Mouse (Mus musculus): ENCODE measurements at regions not wholly inside any gene's neighbourhood (a gene's known extent, or its start where the extent isn't known, plus 50 kb on each side); places are given as distances from the start of the nearest gene placed in this dataset.

DNA sequence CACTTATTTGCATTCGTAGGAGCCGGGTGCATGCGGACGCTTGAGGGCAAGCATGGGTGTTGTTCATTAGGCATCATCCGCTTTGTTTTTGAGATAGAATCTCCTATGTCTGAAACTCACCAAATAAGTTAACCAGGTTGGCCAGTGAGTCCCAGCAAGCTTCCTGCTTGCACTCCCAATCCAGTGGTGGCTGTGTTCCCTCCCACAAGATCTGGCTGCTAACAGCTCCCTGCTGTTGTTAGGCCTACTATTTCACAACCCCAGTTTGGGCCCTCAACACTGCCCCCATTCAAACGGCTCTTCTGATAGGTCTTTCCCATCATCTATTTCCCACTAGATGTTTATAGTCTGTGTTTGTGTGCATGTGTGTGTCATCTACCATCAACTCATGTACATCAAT lies 56.3 kb upstream of the Rgma start:
- no peak for DNase-seq (ENCODE audit: low spot score in 2 of 2)

DNA sequence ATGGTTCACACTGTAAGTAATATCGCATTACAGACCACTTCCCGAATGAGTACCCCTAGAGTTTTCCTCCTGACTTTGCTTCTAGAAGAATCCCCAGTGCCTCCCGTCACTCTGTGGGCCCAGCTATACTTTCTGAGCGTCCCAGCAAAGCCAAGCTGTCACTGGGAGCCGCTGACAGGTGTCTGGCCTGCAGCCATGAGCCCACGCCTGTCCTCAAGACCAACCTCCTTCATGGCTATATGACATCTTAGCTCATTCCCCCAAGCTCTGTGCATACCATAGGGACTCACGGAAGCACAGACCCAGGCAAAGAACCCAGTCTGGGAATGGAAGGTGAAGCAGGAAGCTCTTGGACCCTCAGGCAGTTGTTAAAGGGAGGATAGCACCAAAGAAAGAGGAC lies 55.3 kb upstream of the Rgma start:
- DNase-seq (ENCODE audit: low spot score in 2 of 2): no peak

DNA sequence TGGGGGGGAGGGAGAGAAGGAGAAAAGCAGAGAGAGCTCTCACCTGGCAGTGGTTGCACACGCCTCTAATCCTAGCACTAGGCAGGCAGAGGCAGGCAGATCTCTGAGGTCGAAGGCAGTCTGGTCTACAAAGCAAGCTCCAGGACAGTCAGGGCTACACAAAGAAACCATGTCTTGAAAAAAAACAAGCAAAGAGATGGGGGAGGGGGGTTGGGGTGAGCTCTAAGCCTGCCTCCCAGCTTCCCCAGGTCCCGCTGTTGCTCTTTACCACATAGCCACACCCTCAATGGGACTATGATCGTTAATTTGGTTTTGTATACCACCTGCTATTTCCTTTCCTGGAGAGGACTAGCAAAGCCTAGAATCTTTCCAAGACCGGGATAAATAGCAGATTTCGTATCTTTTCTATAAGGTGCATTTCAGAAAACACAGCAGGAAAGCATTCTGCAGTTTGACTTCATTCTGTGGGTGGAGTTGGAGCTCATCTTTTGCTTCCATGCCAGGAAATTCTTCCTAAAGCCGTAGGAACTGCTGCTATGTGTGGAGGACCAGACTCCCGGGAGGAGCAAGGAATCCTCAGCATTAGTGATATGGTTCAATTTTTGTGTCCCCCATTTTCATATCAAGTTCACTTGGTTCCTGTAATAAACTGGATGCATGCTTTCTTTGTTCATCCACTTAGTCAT lies 52.7 kb upstream of the Rgma start:
- no peak for DNase-seq (ENCODE audit: low spot score in 2 of 2)

DNA sequence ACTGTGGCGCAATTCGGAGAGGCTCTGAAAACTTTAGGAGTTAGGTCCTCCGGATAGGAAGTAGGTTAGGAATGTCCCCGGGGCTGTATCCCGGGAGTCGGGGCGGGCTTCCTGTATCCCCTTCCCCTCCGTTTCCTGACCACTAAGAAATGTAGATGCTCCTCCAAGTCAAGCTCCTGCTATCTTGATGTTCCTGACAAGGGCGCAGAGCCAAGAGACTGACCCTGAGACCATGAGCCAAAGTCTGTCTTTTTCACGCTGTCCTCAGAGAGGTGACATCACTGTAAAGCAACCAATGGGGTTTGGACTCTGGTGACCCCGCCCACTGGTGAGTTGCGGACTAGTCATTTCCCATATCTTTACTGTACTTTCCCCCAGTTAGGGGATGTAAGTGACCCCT lies 51.8 kb upstream of the Rgma start:
- DNase-seq (ENCODE audit: low spot score in 2 of 2): no peak

GRCm38 (mm10) chr7:73325503-73325902 lies 49.8 kb upstream of the Rgma start:
- no peak for DNase-seq (ENCODE audit: low spot score in 2 of 2)

Measured in urinary bladder, adult 18-20 months (tissue).